Mouse (Mus musculus) bone marrow, adult 2 months (tissue): ENCODE data around the gene 4930415O20Rik. TPM values are rescaled to one million over a fixed set of nuclear protein-coding genes. Genes with fewer than 3 reads are reported as not detected.

Experiments
- H3K27ac ChIP-seq: fragments of 200-500 bp; 2 replicates; pipeline ENCODE4 v1.5.1; 2012; ENCODE audit warnings: low read depth, mild to moderate bottlenecking, control low read depth, inconsistent platforms, low read length; ENCODE audit not compliant: control insufficient read depth, poor library complexity, insufficient read depth
- H3K4me1 ChIP-seq: fragments of 200-500 bp; 2 replicates; pipeline ENCODE4 v1.6.1; 2011; ENCODE audit warnings: low read length; ENCODE audit not compliant: control insufficient read depth, insufficient read depth
- H3K4me3 ChIP-seq: fragments of 200-500 bp; replicated peaks from 2 replicates; pipeline ENCODE3; 2011; ENCODE audit warnings: mild to moderate bottlenecking, low read depth, low read length, control low read depth; ENCODE audit not compliant: control insufficient read depth
- CTCF ChIP-seq: fragments of 200-500 bp; IDR thresholded peaks from 2 replicates; pipeline ENCODE4 v1.5.1; 2011; ENCODE audit warnings: low read length, control low read depth; ENCODE audit not compliant: control insufficient read depth, insufficient read depth
- POLR2A ChIP-seq: fragments of 200-500 bp; IDR thresholded peaks from 2 replicates; pipeline ENCODE4 v1.6.1; 2011; ENCODE audit warnings: low read depth, mild to moderate bottlenecking, control low read depth, low read length, borderline replicate concordance; ENCODE audit not compliant: control insufficient read depth
- WGBS: fragments of 180-500 bp; shearing (Covaris S2); methylation state at CpG from one replicate; pipeline ENCODE4 v1.1.7; 2018; 5-methylcytosine and 5-hydroxymethylcytosine counted together
- polyA plus RNA-seq: library from polyadenylated mRNA; stranded (reverse); fragments of >200 nt; gene quantifications from 2 replicates; pipeline ENCODE4 v1.2.4, GENCODE M21; 2011; ENCODE audit warnings: low replicate concordance; ENCODE audit not compliant: missing spikeins, insufficient read depth, insufficient read length

Gene 4930415O20Rik
- polyA plus RNA-seq, 1 experiment = not detected

DNA sequence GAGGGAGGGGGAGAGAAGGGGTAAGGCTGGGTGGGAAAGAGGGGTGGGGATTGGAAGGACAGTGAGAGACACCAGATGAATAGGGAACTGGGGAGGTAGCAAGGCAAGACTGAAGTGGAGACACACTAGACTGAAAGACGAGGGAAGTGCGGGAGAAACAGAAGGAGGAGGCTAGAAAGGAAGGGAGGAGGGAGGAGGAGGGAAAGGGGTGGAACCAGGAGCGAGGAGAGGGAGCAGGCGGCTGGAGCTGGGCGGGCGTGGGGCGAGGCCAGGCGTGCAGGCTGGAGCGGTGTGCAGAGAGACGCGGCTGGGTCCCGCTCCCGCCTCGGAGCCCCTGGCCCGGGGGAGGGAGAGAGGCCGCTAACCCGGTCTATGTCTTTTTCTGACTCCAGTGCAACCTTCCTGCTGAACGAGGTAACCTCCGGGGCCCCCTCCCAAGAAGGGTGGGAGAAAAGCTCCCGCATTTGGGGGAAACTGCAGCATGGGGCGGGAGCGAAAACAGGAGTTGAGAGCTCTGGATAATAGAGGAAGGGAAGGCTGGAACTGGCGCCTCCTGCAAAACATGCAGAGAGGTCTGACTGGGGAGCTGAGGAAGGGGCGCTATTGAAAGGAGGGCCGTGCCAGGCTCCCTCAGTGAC is 61.4 kb downstream of the 4930415O20Rik start:
- no peaks in the 10 kb centered on the region for H3K4me1 ChIP-seq
- no peak overlapping the region for H3K4me3 ChIP-seq
- H3K27ac ChIP-seq = no peak overlapping the region
- no peak for TF ChIP-seq CTCF
- no peak for TF ChIP-seq POLR2A
- WGBS = 3% methylated on average over 25 of the region's 25 CpGs

DNA sequence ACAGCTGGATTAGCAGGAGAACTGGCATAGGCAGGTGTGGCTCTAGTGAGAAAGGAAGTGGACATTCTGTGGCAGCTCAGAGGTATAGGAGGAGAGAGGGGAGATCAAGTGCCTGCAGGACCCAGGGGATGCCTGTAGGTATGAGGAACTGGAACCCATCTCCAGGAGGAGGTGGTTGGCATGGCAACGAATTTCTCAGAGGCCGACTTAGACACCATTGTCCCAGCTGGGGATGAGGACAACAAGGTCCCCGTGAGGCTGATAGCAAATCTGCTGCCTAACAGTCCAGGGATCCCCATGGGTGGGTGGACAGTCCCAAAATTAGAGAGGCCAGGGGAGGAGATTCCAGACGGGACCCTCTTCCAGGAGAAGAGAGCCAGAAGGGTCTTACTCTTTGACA is 62.1 kb downstream of the 4930415O20Rik start:
- no peak for TF ChIP-seq POLR2A
- no peak for TF ChIP-seq CTCF
- Histone ChIP-seq H3K27ac (no peak overlapping the region), H3K4me1 (no peaks in the 10 kb centered on the region), H3K4me3 (no peak overlapping the region)
- 3% methylated on average over 4 of the region's 4 CpGs for WGBS

- WGBS = 3% methylated on average over 25 of the region's 25 CpGs
- no peaks in the 10 kb centered on the region for H3K4me1 ChIP-seq
Measured at GRCm38 (mm10) chr15:98633822-98634470, 63.1 kb downstream of the 4930415O20Rik start.

DNA sequence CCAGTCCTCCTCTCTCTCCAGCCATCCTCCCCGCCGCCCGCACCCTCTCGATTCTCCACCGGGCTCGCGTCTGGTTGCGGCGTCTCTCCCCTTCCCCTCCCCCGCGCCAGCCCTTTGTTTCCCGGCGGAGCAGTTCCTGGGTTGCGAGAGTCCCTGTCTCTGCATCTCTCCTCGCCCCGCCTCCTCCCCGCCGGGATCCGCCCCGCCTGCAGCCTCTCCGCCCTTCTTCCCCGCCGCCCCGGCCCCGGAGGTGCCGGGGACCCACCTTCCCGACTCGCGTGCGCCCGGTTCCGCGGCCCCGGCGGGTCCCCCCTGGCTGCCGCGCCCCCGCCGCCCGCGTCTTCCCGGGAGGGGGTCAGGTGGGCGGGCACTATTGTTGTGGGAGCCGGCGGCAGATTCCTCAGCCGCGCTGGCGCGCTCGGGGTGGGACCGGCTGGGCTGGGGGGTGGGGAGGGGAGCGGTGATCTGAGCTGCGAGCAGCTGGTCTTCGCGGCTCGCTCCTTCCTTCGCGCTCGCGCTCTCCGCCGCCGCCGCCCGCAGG is 63.8 kb downstream of the 4930415O20Rik start:
- H3K4me1 ChIP-seq = no peaks in the 10 kb centered on the region
- TF ChIP-seq POLR2A (no peak), CTCF (no peak)
- peak overlapping the region; percentile 36 for H3K4me3 ChIP-seq
- no peak overlapping the region for H3K27ac ChIP-seq
- 1% methylated on average over 64 of the region's 65 CpGs for whole genome bisulfite sequencing

More at GRCm38 (mm10) chr15:98633822-98634470, 63.1 kb downstream of the 4930415O20Rik start:
- Histone ChIP-seq H3K27ac (no peak overlapping the region), H3K4me3 (peak overlapping the region; percentile 36)
- TF ChIP-seq CTCF = no peak

GRCm38 (mm10) chr15:98635291-98635841 is 64.6 kb downstream of the 4930415O20Rik start:
- Histone ChIP-seq H3K4me3 (no peak overlapping the region), H3K27ac (no peak overlapping the region), H3K4me1 (no peaks in the 10 kb centered on the region)
- 7% methylated on average over 21 of the region's 21 CpGs for WGBS
- no peak for TF ChIP-seq CTCF

DNA sequence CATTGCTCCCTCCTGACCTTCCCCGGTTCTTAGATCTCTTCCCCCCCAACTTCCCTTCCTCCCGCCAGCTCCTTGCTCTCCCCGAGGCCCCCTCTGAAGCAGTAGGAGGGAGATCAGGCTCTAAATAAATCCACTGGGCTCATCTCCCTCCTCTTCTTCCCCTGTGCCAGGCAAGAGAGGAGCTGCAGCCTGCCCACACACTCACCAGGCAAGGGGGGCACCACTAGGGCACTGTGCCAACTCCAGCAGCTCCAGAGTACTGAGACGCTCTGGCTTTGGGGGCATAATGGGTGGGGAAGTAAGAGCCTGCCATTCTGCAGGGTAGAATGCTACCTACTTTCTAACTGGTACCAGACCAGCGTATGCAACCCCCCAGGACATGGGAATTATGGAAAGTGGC is 65.7 kb downstream of the 4930415O20Rik start:
- Histone ChIP-seq H3K27ac (no peak overlapping the region), H3K4me1 (no peaks in the 10 kb centered on the region), H3K4me3 (no peak overlapping the region)
- WGBS = 37% methylated on average over 5 of the region's 5 CpGs
- TF ChIP-seq CTCF = no peak

- Histone ChIP-seq H3K4me1 (no peaks in the 10 kb centered on the region), H3K27ac (no peak overlapping the region), H3K4me3 (no peak overlapping the region)
- TF ChIP-seq CTCF = no peak
- TF ChIP-seq POLR2A = no peak
- WGBS = 59% methylated on average over 3 of the region's 3 CpGs
Measured at GRCm38 (mm10) chr15:98637155-98637554, 66.4 kb downstream of the 4930415O20Rik start.

Other genes starting within 250 kb of the 4930415O20Rik start
- gene Olfr284, start 230.0 kb upstream of the 4930415O20Rik start, polyA plus RNA-seq = not detected in 2 replicates
- gene Olfr283, start 190.1 kb upstream of the 4930415O20Rik start, polyA plus RNA-seq = not detected in 2 replicates
- gene Olfr282, start 139.8 kb upstream of the 4930415O20Rik start, polyA plus RNA-seq = not detected in 2 replicates
- 0.22 TPM in 1 of 2 replicates, not detected in the other for gene Olfr281, start 118.4 kb upstream of the 4930415O20Rik start, polyA plus RNA-seq
- gene OR5BS1P, start 101.1 kb upstream of the 4930415O20Rik start, polyA plus RNA-seq = not detected in 2 replicates
- not detected in 2 replicates for gene Lalba, start 88.3 kb upstream of the 4930415O20Rik start, polyA plus RNA-seq
- gene Olfr279, start 78.6 kb upstream of the 4930415O20Rik start, polyA plus RNA-seq = 0.29 TPM in 1 of 2 replicates, not detected in the other
- 39.2 and 52.3 TPM in 2 replicates for gene Kansl2, start 36.7 kb upstream of the 4930415O20Rik start, polyA plus RNA-seq
- 18.5 and 31.3 TPM in 2 replicates for gene Ccnt1, start 81 bp upstream of the 4930415O20Rik start, polyA plus RNA-seq
- 45.8 and 65.2 TPM in 2 replicates for gene Adcy6, start 39.1 kb downstream of the 4930415O20Rik start, polyA plus RNA-seq
- gene Cacnb3, start 59.8 kb downstream of the 4930415O20Rik start, polyA plus RNA-seq = 0.70 and 1.8 TPM in 2 replicates
- gene Ddx23, start 91.9 kb downstream of the 4930415O20Rik start, polyA plus RNA-seq = 52.3 and 81.0 TPM in 2 replicates
- 1.8 and 2.3 TPM in 2 replicates for gene Rnd1, start 106.5 kb downstream of the 4930415O20Rik start, polyA plus RNA-seq
- gene Ccdc65, start 137.2 kb downstream of the 4930415O20Rik start, polyA plus RNA-seq = not detected in 2 replicates
- 0.74 TPM in 1 of 2 replicates, not detected in the other for gene Fkbp11, start 157.2 kb downstream of the 4930415O20Rik start, polyA plus RNA-seq
- gene Arf3, start 192.2 kb downstream of the 4930415O20Rik start, polyA plus RNA-seq = 11.0 and 19.8 TPM in 2 replicates
- gene Wnt10b, start 207.1 kb downstream of the 4930415O20Rik start, polyA plus RNA-seq = 1.1 and 1.4 TPM in 2 replicates
- not detected in 2 replicates for gene Wnt1, start 218.9 kb downstream of the 4930415O20Rik start, polyA plus RNA-seq
- 0.25 TPM in 1 of 2 replicates, not detected in the other for gene Ddn, start 238.5 kb downstream of the 4930415O20Rik start, polyA plus RNA-seq